Mouse (Mus musculus) urinary bladder, postnatal 4 days (tissue): ENCODE measurements around the gene Gpr87.

Experiments
- DNase-seq, 2 experiments: peaks; one replicate each; pipeline ENCODE4 v3.0.0; 2021 to 2022; ENCODE audit warnings: low spot score in 2 of 2

Gpr87 gene

DNA sequence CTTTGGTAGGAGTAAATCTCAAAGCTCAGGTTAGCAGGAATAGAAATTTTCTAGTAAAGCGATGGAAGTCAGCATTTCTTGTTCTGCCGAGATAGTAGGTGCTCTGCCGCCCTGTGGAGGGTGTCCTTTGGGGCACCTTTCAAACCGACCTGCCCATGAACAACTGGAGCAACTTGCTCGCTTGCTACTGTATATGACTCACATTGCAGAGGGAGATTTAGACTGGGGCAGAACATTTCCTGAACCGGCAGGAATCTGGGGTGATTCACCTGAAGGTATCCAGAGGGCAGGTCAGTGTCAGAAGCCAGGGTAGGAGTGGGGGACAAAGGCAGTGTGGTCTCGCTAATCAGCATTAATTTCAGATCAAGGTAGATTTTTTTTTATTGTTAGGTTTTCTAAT is at the start of gene Gpr87:
Gene Gpr87, minus strand, starts transcription at position 167 of the 400 bp plus-strand sequence.
- no peak for DNase-seq

DNA sequence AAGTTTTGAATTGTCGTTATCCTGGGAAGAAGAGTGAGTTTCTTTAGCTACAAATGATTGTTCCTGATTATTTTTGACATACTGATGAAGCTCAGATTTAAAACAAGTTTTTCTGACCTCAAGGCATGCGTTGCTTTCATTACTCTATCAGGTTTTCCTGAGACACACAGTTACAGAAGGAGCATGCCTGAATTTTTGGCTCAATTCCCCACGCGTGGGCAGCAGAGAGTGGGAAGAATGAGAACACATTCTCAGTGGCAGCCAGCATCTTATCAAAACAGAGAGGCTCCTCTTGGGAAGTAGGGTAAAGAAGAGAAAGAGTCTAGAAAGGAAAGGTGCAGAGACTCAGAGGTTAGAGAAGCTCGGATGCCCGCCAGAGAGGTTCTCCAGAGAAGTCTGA is 48.5 kb upstream of the Gpr87 start:
- no peak for DNase-seq

- DNase-seq, result no peak
Observed at GRCm38 (mm10) chr3:59234878-59235277, 40.0 kb upstream of the Gpr87 start.

DNA sequence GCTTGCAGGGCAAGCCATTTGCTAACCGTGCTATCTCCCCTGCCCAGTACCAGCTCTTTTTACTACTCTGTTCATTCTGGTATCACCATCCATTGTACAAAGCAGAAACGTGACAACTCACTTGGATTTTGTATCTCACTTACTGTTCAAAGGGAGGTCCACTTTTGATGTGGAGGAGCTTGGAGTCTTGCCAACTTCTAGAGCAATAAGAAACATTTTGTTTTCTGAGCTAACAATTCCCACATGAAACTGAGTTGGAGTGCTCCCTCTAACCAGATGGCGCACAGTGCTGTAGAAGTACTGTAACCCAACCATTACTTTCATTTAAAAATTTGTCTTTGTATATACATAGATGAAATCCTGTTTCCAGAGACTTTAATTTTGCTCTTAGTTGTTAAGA is 36.0 kb upstream of the Gpr87 start:
- DNase-seq, result no peak

GRCm38 (mm10) chr3:59228730-59229551 is 34.0 kb upstream of the Gpr87 start:
- DNase-seq, result no peak

DNA sequence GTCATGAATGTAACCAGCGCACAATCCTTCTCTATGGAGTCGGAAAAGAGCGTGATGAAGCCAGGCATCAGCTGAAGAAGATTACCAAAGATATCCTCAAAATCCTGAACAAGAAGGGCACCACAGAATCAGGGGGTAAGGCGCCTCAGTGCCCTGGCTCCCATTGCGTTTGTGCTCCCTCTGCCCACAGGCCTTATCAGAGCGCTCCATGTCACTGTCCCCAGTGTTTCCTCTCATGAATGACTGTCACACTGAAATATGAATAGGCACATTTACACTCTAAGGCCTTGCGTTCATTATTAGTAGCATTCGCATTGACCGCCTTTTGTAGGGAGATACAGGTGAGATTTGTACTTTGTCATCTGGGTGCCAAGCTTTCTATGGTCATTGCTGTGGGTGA is 32.8 kb upstream of the Gpr87 start:
- DNase-seq, result no peak

- no peak for DNase-seq
Observed at GRCm38 (mm10) chr3:59225411-59225810, 30.5 kb upstream of the Gpr87 start.

DNA sequence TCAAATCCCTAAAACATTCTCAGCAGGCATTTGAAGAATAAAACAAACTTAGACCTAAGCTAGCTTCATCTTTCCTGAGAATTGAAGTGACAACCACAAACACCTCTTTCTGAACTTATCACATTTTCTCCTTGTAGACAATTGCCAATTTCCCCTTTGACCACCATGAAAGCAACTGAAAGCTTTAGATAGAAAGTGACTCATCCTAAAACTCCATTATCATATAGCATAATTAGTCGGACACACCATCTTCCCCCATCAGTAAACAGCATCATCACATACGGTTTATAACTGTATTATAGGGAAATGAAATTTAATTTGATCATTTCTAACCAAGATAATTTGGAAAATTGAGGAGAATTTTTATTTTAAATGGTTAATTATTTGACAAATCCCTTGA is 27.4 kb upstream of the Gpr87 start:
- no peak for DNase-seq

DNA sequence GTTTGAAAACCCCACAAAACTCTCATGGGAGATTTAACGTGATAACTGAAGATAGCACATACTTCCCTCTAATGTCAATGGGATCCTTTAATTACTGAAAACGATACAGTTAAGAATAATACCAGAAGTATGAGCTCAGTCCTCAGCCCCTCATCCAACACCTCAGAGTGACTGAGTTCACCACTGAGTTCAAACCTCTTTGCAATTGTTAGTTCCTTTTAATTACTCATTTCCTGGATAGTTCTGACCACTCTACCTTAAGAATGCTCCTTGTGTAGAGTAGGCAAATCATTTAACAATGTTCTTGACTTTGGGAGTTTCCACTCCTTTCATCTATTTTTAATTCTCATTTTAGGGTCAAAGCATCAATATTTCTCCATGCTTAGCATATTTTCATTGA is 24.4 kb upstream of the Gpr87 start:
- no peak for DNase-seq

DNA sequence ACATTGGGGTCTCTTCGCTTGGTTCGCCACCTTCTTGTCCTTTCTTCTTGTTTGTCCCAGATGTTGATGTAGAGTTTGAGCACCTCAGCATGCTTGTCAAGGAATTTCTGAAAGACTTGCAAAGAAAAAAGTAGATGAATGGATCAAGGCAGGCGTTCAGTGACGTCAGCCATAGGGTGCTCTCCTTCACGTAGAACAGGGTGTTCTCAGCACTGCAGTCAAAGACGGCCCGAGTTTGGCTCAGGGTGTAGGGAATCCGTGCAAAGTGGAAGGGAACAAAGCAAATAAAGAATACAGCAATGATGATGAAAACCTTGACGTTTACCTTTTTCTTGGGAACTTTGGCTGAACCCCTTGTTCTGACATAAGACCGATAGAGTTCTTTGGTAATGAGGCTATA is 22.3 kb upstream of the Gpr87 start:
- DNase-seq, result no peak

GRCm38 (mm10) chr3:59212404-59212803 is 17.5 kb upstream of the Gpr87 start:
- DNase-seq, result no peak

DNA sequence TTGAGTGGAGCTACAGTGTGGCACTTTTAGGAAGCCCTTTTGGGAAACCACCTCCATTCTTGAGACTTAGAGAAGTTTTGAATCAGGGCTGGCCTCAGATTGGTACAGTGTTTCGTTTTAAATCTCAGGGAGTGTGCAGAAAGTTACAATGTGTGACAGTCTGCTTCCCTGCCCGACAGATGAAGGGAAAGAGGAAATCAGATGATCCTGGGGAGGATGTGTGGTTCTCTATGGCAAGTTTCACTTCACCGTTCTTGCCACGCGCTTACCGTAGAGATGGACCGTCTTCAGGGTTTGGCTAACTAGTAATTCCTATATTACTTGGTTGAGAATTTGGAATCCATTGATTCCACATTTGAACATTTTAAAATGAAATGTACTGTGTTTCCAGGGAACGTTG is 16.9 kb upstream of the Gpr87 start:
- DNase-seq, result no peak

GRCm38 (mm10) chr3:59210727-59211126 is 15.8 kb upstream of the Gpr87 start, which contains the start of gene P2ry13:
Gene P2ry13 (minus strand): TSS chr3:59210882.
- no peak for DNase-seq

GRCm38 (mm10) chr3:59210089-59210488 is 15.2 kb upstream of the Gpr87 start:
- no peak for DNase-seq

GRCm38 (mm10) chr3:59208650-59209548 is 14.0 kb upstream of the Gpr87 start:
- no peak for DNase-seq

- no peak for DNase-seq
Observed at GRCm38 (mm10) chr3:59205941-59206340, 11.0 kb upstream of the Gpr87 start.

DNA sequence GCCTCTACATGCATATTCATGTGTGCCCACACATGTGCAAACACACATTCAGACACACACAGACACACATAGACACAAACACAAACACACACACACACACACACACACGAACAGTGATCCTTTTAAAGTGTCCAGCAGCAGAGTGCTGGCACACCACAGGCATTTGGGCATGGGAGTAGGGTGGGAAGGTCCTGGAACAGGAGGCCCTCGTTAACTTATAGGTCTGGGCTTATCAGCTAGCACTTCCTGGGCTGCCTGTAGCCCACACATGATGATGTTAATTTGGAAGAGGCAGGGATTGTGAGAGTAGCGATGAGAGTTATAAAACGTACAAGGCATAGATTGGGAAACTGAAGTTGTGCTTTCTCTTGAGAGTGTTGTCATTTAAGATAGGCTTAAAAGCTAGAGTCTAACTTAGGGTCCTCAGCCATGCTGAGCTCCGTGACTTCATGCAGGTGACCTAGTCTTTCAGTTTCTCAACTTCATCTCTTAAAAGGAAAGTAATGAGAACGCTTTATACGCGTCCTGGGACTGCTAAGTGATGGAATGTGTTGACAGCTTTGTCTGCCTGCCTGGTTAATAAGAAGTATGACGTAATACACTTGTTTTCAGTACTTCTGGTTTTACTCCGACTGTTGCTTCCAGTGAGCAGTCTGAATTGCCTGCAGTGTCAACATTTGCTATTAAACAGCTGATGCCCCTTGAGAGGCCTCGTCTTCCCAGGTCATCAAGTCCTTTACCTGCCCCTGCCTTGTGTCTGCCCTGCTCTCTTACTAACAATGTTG is 10.0 kb upstream of the Gpr87 start:
- no peak for DNase-seq

GRCm38 (mm10) chr3:59203802-59204520 is 9.1 kb upstream of the Gpr87 start:
- DNase-seq, result no peak

GRCm38 (mm10) chr3:59197329-59197948 is 2.5 kb upstream of the Gpr87 start:
- no peak for DNase-seq

GRCm38 (mm10) chr3:59194099-59194498 is 805 bp downstream of the Gpr87 start:
- DNase-seq, result no peak

DNA sequence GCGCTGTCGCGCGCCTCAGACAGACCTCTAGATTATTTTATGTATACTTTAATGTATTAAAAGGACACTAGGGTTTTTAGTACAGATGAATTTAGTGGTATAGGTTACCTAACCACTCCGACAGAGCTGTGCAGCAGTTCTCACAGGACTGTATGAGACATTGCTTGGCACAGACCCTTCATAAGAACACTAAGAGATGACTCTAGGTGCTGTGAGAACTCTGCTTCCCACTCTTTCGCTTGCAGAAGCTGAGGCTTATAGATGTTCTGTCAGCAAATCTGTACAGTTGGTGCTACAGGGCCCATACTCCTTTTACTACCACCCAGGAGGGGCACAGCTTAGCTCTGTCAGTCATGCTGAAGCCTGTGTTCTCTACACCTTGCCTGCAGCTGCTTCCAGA is 3.2 kb downstream of the Gpr87 start:
- no peak for DNase-seq
